Mouse (Mus musculus) C2C12 (cell line): ENCODE data around the gene Txlng.

Source experiments
- CEBPB ChIP-seq: IDR thresholded peaks from one replicate; pipeline ENCODE4 v1.6.1; 2011; ENCODE audit warnings: low read depth, mild to moderate bottlenecking, control low read depth, moderate library complexity
- CTCF ChIP-seq: IDR thresholded peaks from one replicate; pipeline ENCODE4 v1.5.1; 2011; ENCODE audit not compliant: control insufficient read depth, insufficient read depth, insufficient read length
- MAX ChIP-seq: IDR thresholded peaks from one replicate; pipeline ENCODE4 v1.6.1; 2011; ENCODE audit warnings: mild to moderate bottlenecking, control low read depth
- MYOD1 ChIP-seq: IDR thresholded peaks from one replicate; pipeline ENCODE4 v1.6.1; 2011; ENCODE audit warnings: low read depth; ENCODE audit not compliant: control insufficient read depth, insufficient read length
- USF1 ChIP-seq: IDR thresholded peaks from one replicate; pipeline ENCODE4 v1.6.1; 2011; ENCODE audit warnings: low read depth, mild to moderate bottlenecking, control low read depth, moderate library complexity

DNA sequence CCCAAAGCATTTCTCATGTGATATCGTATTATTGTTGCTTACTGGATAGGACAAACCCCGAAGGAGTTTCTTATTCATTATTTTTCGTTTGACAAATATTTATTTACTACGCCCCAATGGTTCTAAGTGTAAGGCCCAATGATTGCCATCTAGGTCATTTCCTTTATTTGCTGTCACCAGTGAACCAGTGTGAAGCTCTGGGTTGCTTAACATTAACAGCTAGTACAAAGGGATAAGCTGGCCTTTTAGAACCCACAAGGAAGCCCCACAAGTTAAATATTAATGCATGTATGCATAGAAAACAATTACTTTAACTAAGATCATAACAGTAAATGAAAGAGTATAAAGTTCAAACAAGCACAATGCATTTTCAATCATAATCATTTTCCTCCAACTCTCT lies 74.9 kb downstream of the Txlng start:
- TF ChIP-seq CEBPB (no peak), CTCF (no peak), USF1 (no peak), MAX (no peak), MYOD1 (no peak)
